Comparison of ENCODE assay signal across 1 mouse cellular context in genomic region chr11:4205951-4206350, GRCm38 (mm10).
TF ChIP-seq lines count a peak whose summit lies in the region.

No protein-coding gene starts in this region.

TF ChIP-seq in MEL, 35 proteins besides CTCF, POLR2A, EP300 and RAD21:
- TF ChIP-seq ZNF384 (IDR thresholded peaks at IDR 0.05; ENCODE audit: low read depth, low read length) (no peak), POLR2AphosphoS2 (IDR thresholded peaks at IDR 0.05; ENCODE audit: low read length) (no peak), USF1 (IDR thresholded peaks at IDR 0.05; ENCODE audit: low read depth, low read length) (no peak), NELFE (IDR thresholded peaks at IDR 0.05; ENCODE audit: low read depth, low read length) (no peak)
